Mouse (Mus musculus): ENCODE measurements at regions not wholly inside any gene's neighbourhood (a gene's known extent, or its start where the extent isn't known, plus 50 kb on each side); places are given as distances from the start of the nearest gene placed in this dataset.
A peak's percentile ranks its signal among the peaks of the same experiment; 100 is the strongest.

DNA sequence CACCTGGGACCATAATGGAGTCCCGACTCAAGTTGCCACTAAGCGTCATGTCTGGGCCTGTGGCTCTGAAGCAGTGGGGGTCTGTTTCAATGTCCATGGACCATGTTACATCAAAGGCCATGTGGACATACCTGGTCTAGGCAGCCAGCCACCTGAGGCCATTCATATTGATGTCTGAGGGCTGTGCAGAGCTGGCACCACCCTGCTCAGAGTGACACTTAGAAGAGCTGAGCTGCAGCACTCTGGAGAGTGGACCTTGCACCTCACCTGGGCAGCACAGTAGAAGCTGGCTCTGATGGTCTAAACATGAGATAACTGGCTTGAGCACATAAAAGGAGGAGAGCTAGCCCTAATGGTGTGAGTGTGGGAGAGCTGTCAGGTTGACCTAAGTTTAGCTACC is 338.1 kb downstream of the Rps15a start:
- no peak overlapping the region for H3K4me3 ChIP-seq (replicated peaks in 1 of 3; ENCODE audit: low read depth in 2 of 3, low read length in 2 of 3, poor library complexity in 1 of 3)
- H3K27me3 ChIP-seq (replicated peaks): peaks cover 3% of the 10 kb centered on the region
- H3K27ac ChIP-seq (ENCODE audit: insufficient read depth, low read depth): no peak overlapping the region
- H3K4me1 ChIP-seq (ENCODE audit: control insufficient read depth in 1 of 2, insufficient read depth in 2 of 2): no peaks in the 10 kb centered on the region
- no peaks in the 10 kb centered on the region for H3K79me2 ChIP-seq (replicated peaks; ENCODE audit: control insufficient read depth, extremely low read depth, insufficient read depth, poor library complexity, severe bottlenecking)
- no peaks in the 10 kb centered on the region for H3K36me3 ChIP-seq (replicated peaks in 1 of 2; ENCODE audit: control insufficient read depth in 1 of 2, insufficient read depth in 1 of 2, low read length in 1 of 2)
- peaks cover 4% of the 10 kb centered on the region for H3K9me3 ChIP-seq (replicated peaks; ENCODE audit: low read length)
- dilution Hi-C loops (cut with MboI; ENCODE audit: extremely low pct_ligation_motif_present, extremely low pct_unique_long_range_greater_than_20kb, low sequenced_read_pairs): no loop called here
- in situ Hi-C loops (cut with MboI; ENCODE audit: low pct_ligation_motif_present, low pct_unique_long_range_greater_than_20kb, low sequenced_read_pairs): no loop called here
- TF ChIP-seq ETS1 (conservative IDR thresholded peaks at IDR 0.05; ENCODE audit: low read depth, low read length) (no peak), POLR2AphosphoS2 (IDR thresholded peaks at IDR 0.05; ENCODE audit: low read depth, low read length) (no peak), PAX5 (IDR thresholded peaks at IDR 0.05; ENCODE audit: low read length) (no peak), ZKSCAN1 (IDR thresholded peaks at IDR 0.05; ENCODE audit: borderline replicate concordance, low read depth, low read length) (no peak), MAZ (IDR thresholded peaks at IDR 0.05; ENCODE audit: low read depth, low read length) (no peak), HCFC1 (IDR thresholded peaks at IDR 0.05; ENCODE audit: low read depth, low read length) (no peak), EP300 (IDR thresholded peaks at IDR 0.05; ENCODE audit: low read length) (no peak), UBTF (IDR thresholded peaks at IDR 0.05; ENCODE audit: low read depth, low read length) (no peak), ZMIZ1 (IDR thresholded peaks at IDR 0.05; ENCODE audit: low read depth, low read length) (no peak), MYC (IDR thresholded peaks at IDR 0.05; ENCODE audit: low read depth, low read length) (no peak), USF2 (conservative IDR thresholded peaks at IDR 0.05; ENCODE audit: low read depth, low read length) (no peak), NELFE (IDR thresholded peaks at IDR 0.05; ENCODE audit: low read depth, low read length) (no peak), CTCF (conservative IDR thresholded peaks at IDR 0.05 in 1 of 2, IDR thresholded peaks at IDR 0.05 in 1 of 2; ENCODE audit: low read depth in 2 of 2, low read length in 2 of 2) (no peak), ZNF384 (IDR thresholded peaks at IDR 0.05; ENCODE audit: low read depth, low read length) (no peak), SMC3 (IDR thresholded peaks at IDR 0.05; ENCODE audit: low read depth, low read length) (no peak)
- DNase-seq (ENCODE audit: extremely low read depth): no peak
- H3K4me2 ChIP-seq (ENCODE audit: insufficient read depth, low read depth, poor library complexity, severe bottlenecking): no peak overlapping the region
- H3K9ac ChIP-seq (ENCODE audit: insufficient read depth, low read depth): no peak overlapping the region

GRCm38 (mm10) chr7:117771836-117772235 is 344.2 kb downstream of the Rps15a start:
- peak; percentile 61 for DNase-seq (ENCODE audit: extremely low read depth)
- no peak overlapping the region for H3K9ac ChIP-seq (ENCODE audit: insufficient read depth, low read depth)
- dilution Hi-C loops (cut with MboI; ENCODE audit: extremely low pct_ligation_motif_present, extremely low pct_unique_long_range_greater_than_20kb, low sequenced_read_pairs) (no loop called here), in situ Hi-C loops (cut with MboI; ENCODE audit: low pct_ligation_motif_present, low pct_unique_long_range_greater_than_20kb, low sequenced_read_pairs) (no loop called here)
- TF ChIP-seq MAFK (IDR thresholded peaks at IDR 0.05; ENCODE audit: insufficient replicate concordance, low read length) (no peak), MAX (IDR thresholded peaks at IDR 0.05; ENCODE audit: low read length) (no peak), ETS1 (conservative IDR thresholded peaks at IDR 0.05; ENCODE audit: low read depth, low read length) (no peak), MXI1 (IDR thresholded peaks at IDR 0.05; ENCODE audit: low read depth, low read length) (no peak), POLR2A (IDR thresholded peaks at IDR 0.05; ENCODE audit: low read depth, low read length) (no peak), MEF2A (IDR thresholded peaks at IDR 0.05; ENCODE audit: borderline replicate concordance, low read depth, low read length) (no peak), PAX5 (IDR thresholded peaks at IDR 0.05; ENCODE audit: low read length) (no peak), IRF4 (IDR thresholded peaks at IDR 0.05; ENCODE audit: low read depth, low read length) (no peak), ZNF384 (IDR thresholded peaks at IDR 0.05; ENCODE audit: low read depth, low read length) (no peak), KAT2A (IDR thresholded peaks at IDR 0.05; ENCODE audit: insufficient replicate concordance, low read length) (no peak), ELF1 (IDR thresholded peaks at IDR 0.05; ENCODE audit: low read depth, low read length) (no peak), TCF12 (IDR thresholded peaks at IDR 0.05; ENCODE audit: low read depth, low read length) (no peak), NRF1 (IDR thresholded peaks at IDR 0.05; ENCODE audit: low read depth, low read length) (no peak), JUND (conservative IDR thresholded peaks at IDR 0.05; ENCODE audit: low read depth, low read length) (no peak), USF1 (IDR thresholded peaks at IDR 0.05; ENCODE audit: low read depth, low read length) (no peak), MYC (IDR thresholded peaks at IDR 0.05; ENCODE audit: low read depth, low read length) (no peak), SMC3 (IDR thresholded peaks at IDR 0.05; ENCODE audit: low read depth, low read length) (no peak), GABPA (IDR thresholded peaks at IDR 0.05; ENCODE audit: insufficient replicate concordance, low read depth, low read length) (no peak)
- peaks cover 0 to 21% of the 10 kb centered on the region in 2 experiments; a peak in 2 of 4 replicates for H3K4me1 ChIP-seq (ENCODE audit: control insufficient read depth in 1 of 2, insufficient read depth in 2 of 2)
- no peak overlapping the region for H3K27ac ChIP-seq (ENCODE audit: insufficient read depth, low read depth)
- no peaks in the 10 kb centered on the region for H3K27me3 ChIP-seq (replicated peaks)
- H3K4me3 ChIP-seq (replicated peaks in 1 of 3; ENCODE audit: low read depth in 2 of 3, low read length in 2 of 3, poor library complexity in 1 of 3): no peak overlapping the region
- H3K79me2 ChIP-seq (replicated peaks; ENCODE audit: control insufficient read depth, extremely low read depth, insufficient read depth, poor library complexity, severe bottlenecking): no peaks in the 10 kb centered on the region
- no peak overlapping the region for H3K4me2 ChIP-seq (ENCODE audit: insufficient read depth, low read depth, poor library complexity, severe bottlenecking)
- H3K36me3 ChIP-seq (replicated peaks in 1 of 2; ENCODE audit: control insufficient read depth in 1 of 2, insufficient read depth in 1 of 2, low read length in 1 of 2): no peaks in the 10 kb centered on the region
- peaks cover 11% of the 10 kb centered on the region for H3K9me3 ChIP-seq (replicated peaks; ENCODE audit: low read length)

Measured in CH12.LX (cell line).